Mouse (Mus musculus) liver, adult 2 months (tissue): ENCODE measurements around the gene Atl2.

ENCODE experiments used
- CTCF ChIP-seq: fragments of 200-500 bp; IDR thresholded peaks from 2 replicates; pipeline ENCODE4 v1.5.1; 2011; ENCODE audit warnings: low read depth, low read length, control low read depth
- POLR2A ChIP-seq: fragments of 200-500 bp; IDR thresholded peaks from 2 replicates; pipeline ENCODE4 v1.6.1; 2011; ENCODE audit warnings: low read length, control low read depth; ENCODE audit not compliant: insufficient read depth; ENCODE audit errors: extremely low read depth

- TF ChIP-seq POLR2A = no peak
- no peak for TF ChIP-seq CTCF
Observed at GRCm38 (mm10) chr17:79835714-79836373, 60.1 kb downstream of the Atl2 start.
